Comparison of ENCODE assay signal across 26 mouse cellular contexts in genomic region chr19:19564657-19565056, GRCm38 (mm10).
DNase-seq lines count a peak whose midpoint lies in the region; ATAC-seq lines count a peak whose summit lies in the region.
"Had no signal": no experiment of that assay in that cellular context is flagged by ENCODE, and none has a peak within 500 bp of the region (broad histone marks: within the 10 kb centered on the region; RNA-seq: fewer than 3 reads in every experiment).

No protein-coding gene starts in this region.

- no peak overlapping the region for H3K9ac ChIP-seq in limb, embryonic 11.5 days (ENCODE audit: low read length)
- no peak overlapping the region for H3K9ac ChIP-seq in forebrain, embryonic 12.5 days
- H3K9ac ChIP-seq in forebrain, embryonic 15.5 days (replicated peaks): no peak overlapping the region
- no peak overlapping the region for H3K9ac ChIP-seq in neural tube, embryonic 15.5 days (replicated peaks)
- H3K9ac ChIP-seq: heart, embryonic 13.5 days; liver, embryonic 15.5 days; midbrain, embryonic 15.5 days; stomach, embryonic 15.5 days had no signal

- no peak overlapping the region for H3K27ac ChIP-seq in limb, embryonic 11.5 days (replicated peaks; ENCODE audit: low read depth, low read length)
- H3K27ac ChIP-seq in limb, embryonic 10.5 days: no peak overlapping the region
- H3K27ac ChIP-seq in forebrain, embryonic 12.5 days: no peak overlapping the region
- no peak overlapping the region for H3K27ac ChIP-seq in forebrain, embryonic 15.5 days (replicated peaks)
- H3K27ac ChIP-seq in neural tube, embryonic 15.5 days (replicated peaks): no peak overlapping the region
- H3K27ac ChIP-seq: heart, adult 2 months; heart, embryonic 13.5 days; kidney, postnatal 0 days; left cerebral cortex, adult 2 months; liver, embryonic 15.5 days; midbrain, embryonic 15.5 days; stomach, embryonic 15.5 days had no signal

- 61% methylated on average over 2 of the region's 2 CpGs for WGBS in limb, embryonic 11.5 days
- 80% methylated on average over 2 of the region's 2 CpGs for WGBS in limb, embryonic 10.5 days
- 36% methylated on average over 2 of the region's 2 CpGs for WGBS in forebrain, embryonic 12.5 days
- 15% methylated on average over 2 of the region's 2 CpGs for WGBS in forebrain, embryonic 15.5 days
- WGBS in neural tube, embryonic 15.5 days: 32% methylated on average over 2 of the region's 2 CpGs

- H3K4me2 ChIP-seq in limb, embryonic 11.5 days (ENCODE audit: low read depth, severe bottlenecking): no peak overlapping the region
- H3K4me2 ChIP-seq in forebrain, embryonic 12.5 days: no peak overlapping the region
- no peak overlapping the region for H3K4me2 ChIP-seq in forebrain, embryonic 15.5 days (replicated peaks)
- no peak overlapping the region for H3K4me2 ChIP-seq in neural tube, embryonic 15.5 days
- H3K4me2 ChIP-seq: heart, embryonic 13.5 days; liver, embryonic 15.5 days; midbrain, embryonic 15.5 days; stomach, embryonic 15.5 days had no signal

- H3K27me3 ChIP-seq in limb, embryonic 11.5 days (ENCODE audit: control insufficient read depth, insufficient read depth, low read length): no peaks in the 10 kb centered on the region
- H3K27me3 ChIP-seq in limb, embryonic 10.5 days (ENCODE audit: low read depth, poor library complexity, severe bottlenecking): no peaks in the 10 kb centered on the region
- no peaks in the 10 kb centered on the region for H3K27me3 ChIP-seq in forebrain, embryonic 12.5 days
- H3K27me3 ChIP-seq in forebrain, embryonic 15.5 days: no peaks in the 10 kb centered on the region
- no peaks in the 10 kb centered on the region for H3K27me3 ChIP-seq in neural tube, embryonic 15.5 days (replicated peaks)
- H3K27me3 ChIP-seq: heart, embryonic 13.5 days; liver, embryonic 15.5 days; midbrain, embryonic 15.5 days; stomach, embryonic 15.5 days had no signal

- H3K4me1 ChIP-seq in limb, embryonic 11.5 days (ENCODE audit: control insufficient read depth, insufficient read depth, low read length): no peaks in the 10 kb centered on the region
- no peaks in the 10 kb centered on the region for H3K4me1 ChIP-seq in limb, embryonic 10.5 days
- peaks cover 3% of the 10 kb centered on the region; the same call in 1 of the 2 replicates for H3K4me1 ChIP-seq in forebrain, embryonic 12.5 days
- no peaks in the 10 kb centered on the region for H3K4me1 ChIP-seq in forebrain, embryonic 15.5 days
- no peaks in the 10 kb centered on the region for H3K4me1 ChIP-seq in neural tube, embryonic 15.5 days
- H3K4me1 ChIP-seq: heart, embryonic 13.5 days; liver, embryonic 15.5 days; midbrain, embryonic 15.5 days; stomach, embryonic 15.5 days had no signal

- H3K9me3 ChIP-seq in limb, embryonic 11.5 days (ENCODE audit: control insufficient read depth, low read length): no peaks in the 10 kb centered on the region
- no peaks in the 10 kb centered on the region for H3K9me3 ChIP-seq in limb, embryonic 10.5 days (replicated peaks)
- H3K9me3 ChIP-seq in forebrain, embryonic 12.5 days: no peaks in the 10 kb centered on the region
- no peaks in the 10 kb centered on the region for H3K9me3 ChIP-seq in forebrain, embryonic 15.5 days
- no peaks in the 10 kb centered on the region for H3K9me3 ChIP-seq in neural tube, embryonic 15.5 days (replicated peaks)
- H3K9me3 ChIP-seq: heart, embryonic 13.5 days; liver, embryonic 15.5 days; midbrain, embryonic 15.5 days; stomach, embryonic 15.5 days had no signal

- ATAC-seq in limb, embryonic 11.5 days (ENCODE audit: insufficient number of reproducible peaks, low FRiP score, low TSS enrichment, low read depth): 0 out of 2 replicates have a peak, but pooled peaks have one; percentile 26
- peak; percentile 77; the same call in 1 of the 2 replicates for ATAC-seq in forebrain, embryonic 12.5 days (ENCODE audit: low FRiP score)
- peak; percentile 63; the same call in 1 of the 2 replicates for ATAC-seq in forebrain, embryonic 15.5 days (replicated peaks)
- peak; percentile 93 for ATAC-seq in neural tube, embryonic 15.5 days (ENCODE audit: low FRiP score)
- ATAC-seq: midbrain, embryonic 15.5 days had no signal

- no peak overlapping the region for H3K4me3 ChIP-seq in limb, embryonic 11.5 days (ENCODE audit: low read depth, low read length)
- H3K4me3 ChIP-seq in limb, embryonic 10.5 days: no peak overlapping the region
- H3K4me3 ChIP-seq in forebrain, embryonic 12.5 days (replicated peaks): no peak overlapping the region
- no peak overlapping the region for H3K4me3 ChIP-seq in forebrain, embryonic 15.5 days
- no peak overlapping the region for H3K4me3 ChIP-seq in neural tube, embryonic 15.5 days (replicated peaks)
- H3K4me3 ChIP-seq: heart, adult 2 months; heart, embryonic 13.5 days; left cerebral cortex, adult 2 months; liver, embryonic 15.5 days; midbrain, embryonic 15.5 days; stomach, embryonic 15.5 days had no signal

- DNase-seq in limb, embryonic 11.5 days (ENCODE audit: low spot score): no peak
- DNase-seq in limb, embryonic 10.5 days (ENCODE audit: low spot score): no peak
- no peak for DNase-seq in spleen, adult 12 weeks (ENCODE audit: low spot score)
- DNase-seq in kidney, postnatal 10 days: no peak
- DNase-seq: adrenal gland, adult 2 months; cerebellum, adult 2 months; cerebellum, postnatal 25 days; embryo, embryonic 11 days; gastrocnemius, postnatal 14 days; heart, adult 2 months; heart, postnatal 36 days; kidney, adult 2 months; liver; lung, postnatal 4 days; right cerebral cortex, adult 18-20 months; right cerebral cortex, postnatal 4 days; thymus, postnatal 25 days had no signal

- no peaks in the 10 kb centered on the region for H3K36me3 ChIP-seq in limb, embryonic 11.5 days (ENCODE audit: control insufficient read depth, insufficient read depth, low read length)
- H3K36me3 ChIP-seq in limb, embryonic 10.5 days: no peaks in the 10 kb centered on the region
- H3K36me3 ChIP-seq in forebrain, embryonic 12.5 days (replicated peaks): no peaks in the 10 kb centered on the region
- no peaks in the 10 kb centered on the region for H3K36me3 ChIP-seq in forebrain, embryonic 15.5 days
- H3K36me3 ChIP-seq in neural tube, embryonic 15.5 days: no peaks in the 10 kb centered on the region
- H3K36me3 ChIP-seq: heart, embryonic 13.5 days; liver, embryonic 15.5 days; midbrain, embryonic 15.5 days; stomach, embryonic 15.5 days had no signal

Comparison
In these comparisons a context has a peak if more than half of its experiments do, and no peak if none do; other contexts are left out.
1. ATAC-seq: peak in every context shown above with its lines; median percentile 93 in neural tube, embryonic 15.5 days; 77 in forebrain, embryonic 12.5 days; 63 in forebrain, embryonic 15.5 days; 26 in limb, embryonic 11.5 days.